Mouse (Mus musculus) heart, adult 2 months (tissue): ENCODE data around the gene Gm37240. TPM values are rescaled to one million over a fixed set of nuclear protein-coding genes. Genes with fewer than 3 reads are reported as not detected.

Experiments
- DNase-seq, 2 experiments: peaks; one replicate each; pipeline ENCODE4 v3.0.0; 2021
- H3K27ac ChIP-seq: fragments of 200-600 bp; 2 replicates; pipeline ENCODE4 v1.8.1; 2022
- H3K27me3 ChIP-seq: fragments of 200-500 bp; 2 replicates; pipeline ENCODE4 v1.6.1; 2012; ENCODE audit warnings: mild to moderate bottlenecking, low read length, inconsistent platforms, mixed read lengths; ENCODE audit not compliant: control insufficient read depth, insufficient read depth
- H3K36me3 ChIP-seq: fragments of 200-500 bp; 2 replicates; pipeline ENCODE4 v1.6.1; 2012; ENCODE audit warnings: low read length, inconsistent platforms; ENCODE audit not compliant: control insufficient read depth, insufficient read depth
- H3K4me1 ChIP-seq: fragments of 200-500 bp; 2 replicates; pipeline ENCODE4 v1.6.1; 2011; ENCODE audit warnings: low read length; ENCODE audit not compliant: control insufficient read depth, insufficient read depth
- H3K4me3 ChIP-seq: fragments of 200-600 bp; 2 replicates; pipeline ENCODE4 v1.8.1; 2022
- H3K79me2 ChIP-seq: fragments of 200-500 bp; replicated peaks from 2 replicates; pipeline ENCODE4 v1.6.1; 2012; ENCODE audit warnings: mild to moderate bottlenecking, inconsistent platforms, low read length, moderate library complexity, mixed read lengths; ENCODE audit not compliant: control insufficient read depth, insufficient read depth
- H3K9ac ChIP-seq: fragments of 200-500 bp; 2 replicates; pipeline ENCODE4 v1.6.1; 2012; ENCODE audit warnings: low read depth, mild to moderate bottlenecking, control low read depth, inconsistent platforms, low read length, mixed read lengths
- CTCF ChIP-seq: fragments of 200-600 bp; IDR thresholded peaks from 2 replicates; pipeline ENCODE4 v1.8.1; 2022; ENCODE audit warnings: antibody characterized with exemption, mild to moderate bottlenecking, moderate library complexity
- EP300 ChIP-seq: fragments of 200-500 bp; IDR thresholded peaks from 2 replicates; pipeline ENCODE4 v1.6.1; 2011; ENCODE audit warnings: low read depth, low read length, control low read depth; ENCODE audit not compliant: insufficient read depth
- POLR2A ChIP-seq: fragments of 200-500 bp; IDR thresholded peaks from 2 replicates; pipeline ENCODE4 v1.6.1; 2011; ENCODE audit warnings: mild to moderate bottlenecking, low read depth, low read length, control low read depth; ENCODE audit not compliant: insufficient read depth
- WGBS: fragments of 180-500 bp; shearing (Covaris S2); methylation state at CpG from one replicate; pipeline ENCODE4 v1.1.7; 2018; 5-methylcytosine and 5-hydroxymethylcytosine counted together
- intact Hi-C: fragments of 180-260 bp; cut with DNase I; formaldehyde crosslinking; loops from one replicate; pipeline ENCODE4 v1.15.1; 2025
- polyA plus RNA-seq: library from polyadenylated mRNA; depleted of rRNA; stranded (reverse); fragments of >200 nt; gene quantifications from 2 replicates; pipeline ENCODE4 v1.2.3, GENCODE M21; 2012
- total RNA-seq, 2 experiments: library from RNA; stranded (reverse); gene quantifications; 2 replicates each; pipeline ENCODE4 v1.2.3; 2021

Gene Gm37240
- total and polyA plus RNA-seq, 3 experiments, result 25.0 to 45.3 (median 36.6) TPM

GRCm38 (mm10) chr3:84502101-84502500, 1385.2 kb downstream of the Gm37240 start:
- intact Hi-C loops, result no loop called here
- no peaks in the 10 kb centered on the region for H3K27me3 ChIP-seq
- TF ChIP-seq CTCF, result no peak
- no peak for TF ChIP-seq POLR2A
- no peak for TF ChIP-seq EP300
- no peaks in the 10 kb centered on the region; the same call in 1 of the 2 replicates for H3K36me3 ChIP-seq
- no peak overlapping the region for H3K4me3 ChIP-seq
- WGBS, result 76% methylated on average over 2 of the region's 2 CpGs
- H3K79me2 ChIP-seq, result no peaks in the 10 kb centered on the region
- no peaks in the 10 kb centered on the region for H3K4me1 ChIP-seq
- no peak overlapping the region for H3K9ac ChIP-seq
- no peak for DNase-seq
- H3K27ac ChIP-seq, result no peak overlapping the region

- DNase-seq, result no peak
- no peak for TF ChIP-seq POLR2A
- TF ChIP-seq CTCF, result no peak
- no peak for TF ChIP-seq EP300
- Histone ChIP-seq H3K36me3 (no peaks in the 10 kb centered on the region; the same call in 1 of the 2 replicates), H3K9ac (no peak overlapping the region), H3K27me3 (no peaks in the 10 kb centered on the region), H3K27ac (no peak overlapping the region), H3K4me1 (no peaks in the 10 kb centered on the region), H3K4me3 (no peak overlapping the region), H3K79me2 (no peaks in the 10 kb centered on the region)
- intact Hi-C loops, result no loop called here
- WGBS, result 91% methylated on average over 10 of the region's 10 CpGs
These were observed 1386.8 kb downstream of the Gm37240 start for GRCm38 (mm10) chr3:84500491-84500890.

DNA sequence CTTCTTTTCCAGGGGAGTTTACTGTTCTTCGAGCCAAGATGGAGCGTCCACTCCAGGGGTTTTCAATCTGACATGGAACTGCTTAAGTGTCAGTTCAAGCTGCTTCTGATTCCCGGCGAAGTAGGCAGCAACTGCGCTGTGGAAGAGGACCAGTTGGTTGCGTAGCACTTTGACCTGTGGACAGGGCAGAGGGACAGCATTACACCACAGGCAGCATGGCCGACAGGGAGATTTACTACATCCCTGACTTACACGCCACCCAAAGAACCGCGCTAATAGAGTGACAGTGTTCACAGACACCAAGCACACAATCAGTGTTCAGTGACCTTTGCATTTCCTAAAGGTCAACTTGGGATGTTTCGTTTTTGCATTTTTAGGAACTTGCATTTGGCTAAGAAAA, 1389.6 kb downstream of the Gm37240 start:
- 88% methylated on average over 11 of the region's 11 CpGs for WGBS
- Histone ChIP-seq H3K4me3 (no peak overlapping the region), H3K27me3 (no peaks in the 10 kb centered on the region), H3K4me1 (no peaks in the 10 kb centered on the region), H3K79me2 (no peaks in the 10 kb centered on the region), H3K27ac (no peak overlapping the region), H3K9ac (no peak overlapping the region), H3K36me3 (no peaks in the 10 kb centered on the region)
- intact Hi-C loops, result no loop called here
- no peak for TF ChIP-seq EP300
- TF ChIP-seq CTCF, result no peak
- no peak for TF ChIP-seq POLR2A
- no peak for DNase-seq

DNA sequence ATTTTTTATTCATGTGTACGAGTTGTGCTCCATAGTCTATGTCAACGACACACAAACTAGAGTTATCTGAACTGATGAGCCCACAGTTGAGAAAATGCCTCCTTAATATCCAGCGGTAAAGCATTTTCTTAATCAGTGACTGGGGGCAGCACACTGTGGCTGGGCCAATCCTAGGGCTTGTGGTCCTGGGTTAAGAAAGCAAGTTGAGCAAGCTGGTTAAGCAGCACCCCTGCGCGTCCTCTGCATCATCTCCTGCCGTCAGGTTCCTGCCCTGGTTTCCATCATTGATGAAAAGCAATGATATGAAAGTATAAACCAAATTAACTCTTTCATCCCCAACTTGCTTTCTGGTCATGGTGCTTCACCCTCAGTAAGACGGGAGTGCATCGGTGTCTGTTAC, 1394.7 kb downstream of the Gm37240 start:
- DNase-seq, result no peak
- H3K36me3 ChIP-seq, result no peaks in the 10 kb centered on the region
- intact Hi-C loops, result no loop called here
- no peak overlapping the region for H3K9ac ChIP-seq
- no peaks in the 10 kb centered on the region for H3K4me1 ChIP-seq
- TF ChIP-seq POLR2A (no peak), EP300 (no peak), CTCF (no peak)
- no peaks in the 10 kb centered on the region for H3K27me3 ChIP-seq
- no peaks in the 10 kb centered on the region for H3K79me2 ChIP-seq
- H3K27ac ChIP-seq, result no peak overlapping the region
- no peak overlapping the region for H3K4me3 ChIP-seq
- WGBS, result 91% methylated on average over 8 of the region's 8 CpGs

- WGBS, result 78% methylated on average over 4 of the region's 4 CpGs
- no peak overlapping the region for H3K27ac ChIP-seq
- no peaks in the 10 kb centered on the region for H3K27me3 ChIP-seq
- H3K79me2 ChIP-seq, result no peaks in the 10 kb centered on the region
- H3K36me3 ChIP-seq, result no peaks in the 10 kb centered on the region
- H3K9ac ChIP-seq, result no peak overlapping the region
- DNase-seq, result no peak
- H3K4me3 ChIP-seq, result no peak overlapping the region
- H3K4me1 ChIP-seq, result no peaks in the 10 kb centered on the region
- TF ChIP-seq CTCF (no peak), POLR2A (no peak), EP300 (no peak)
- intact Hi-C loops, result no loop called here
These were observed 1395.2 kb downstream of the Gm37240 start for GRCm38 (mm10) chr3:84492148-84492547.

DNA sequence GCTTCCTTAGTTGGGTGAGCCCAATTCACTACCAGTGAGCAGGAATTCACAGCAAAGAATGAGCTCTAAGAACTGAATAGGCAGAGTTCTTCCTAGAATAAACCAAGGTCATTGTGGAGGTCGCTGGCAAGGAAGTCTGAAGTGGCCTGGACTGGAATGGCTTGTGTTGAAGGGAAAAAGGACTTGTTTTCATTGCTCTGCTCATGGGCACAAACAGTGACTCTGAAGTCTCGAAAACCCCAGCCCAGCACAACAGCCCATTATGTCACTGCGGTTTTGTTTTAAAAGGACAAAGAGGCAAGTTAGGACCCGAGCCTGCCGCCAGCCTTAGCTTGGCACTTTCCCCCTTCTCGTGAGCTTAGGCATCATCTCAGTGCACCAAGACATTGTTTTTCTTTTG, 1398.6 kb downstream of the Gm37240 start:
- no peak overlapping the region for H3K9ac ChIP-seq
- no peaks in the 10 kb centered on the region for H3K4me1 ChIP-seq
- intact Hi-C loops, result no loop called here
- H3K36me3 ChIP-seq, result no peaks in the 10 kb centered on the region
- no peaks in the 10 kb centered on the region for H3K79me2 ChIP-seq
- H3K27ac ChIP-seq, result no peak overlapping the region
- no peak for DNase-seq
- TF ChIP-seq CTCF (no peak), POLR2A (no peak), EP300 (no peak)
- WGBS, result 71% methylated on average over 6 of the region's 6 CpGs
- H3K4me3 ChIP-seq, result no peak overlapping the region
- H3K27me3 ChIP-seq, result no peaks in the 10 kb centered on the region
